Mouse (Mus musculus) kidney, postnatal 14 days (tissue): ENCODE measurements around the gene Olfr1271.
"Not testable (repeated sequence)": the region's sequence is repeated elsewhere in the genome, so short reads cannot be mapped to it uniquely, and the experiment has no call there.

ENCODE experiments used
- DNase-seq: peaks from one replicate; pipeline ENCODE4 v3.0.0; 2022; ENCODE audit warnings: mixed read lengths

Gene Olfr1271

DNA sequence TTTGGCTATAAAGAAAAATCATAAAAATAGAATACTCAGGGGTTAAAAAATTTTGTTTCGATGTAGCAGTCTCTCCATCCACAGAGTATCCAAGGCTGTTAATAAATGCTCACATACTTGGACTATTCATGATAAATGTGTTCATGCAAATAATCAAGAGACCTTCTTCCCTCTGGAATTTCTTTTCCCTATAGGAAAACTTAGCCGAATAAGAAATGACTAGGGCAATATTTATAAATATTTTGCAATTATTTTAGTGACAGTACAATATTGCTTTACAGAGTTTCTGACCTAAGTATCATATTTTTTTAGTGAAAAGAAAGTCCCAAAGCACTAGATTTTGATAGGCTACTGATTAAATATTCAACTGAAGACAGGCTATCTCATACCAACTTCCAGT lies at the start of gene Olfr1271:
Olfr1271 (minus strand) TSS at position 101 of the 400 bp plus-strand sequence.
- no peak for DNase-seq

DNA sequence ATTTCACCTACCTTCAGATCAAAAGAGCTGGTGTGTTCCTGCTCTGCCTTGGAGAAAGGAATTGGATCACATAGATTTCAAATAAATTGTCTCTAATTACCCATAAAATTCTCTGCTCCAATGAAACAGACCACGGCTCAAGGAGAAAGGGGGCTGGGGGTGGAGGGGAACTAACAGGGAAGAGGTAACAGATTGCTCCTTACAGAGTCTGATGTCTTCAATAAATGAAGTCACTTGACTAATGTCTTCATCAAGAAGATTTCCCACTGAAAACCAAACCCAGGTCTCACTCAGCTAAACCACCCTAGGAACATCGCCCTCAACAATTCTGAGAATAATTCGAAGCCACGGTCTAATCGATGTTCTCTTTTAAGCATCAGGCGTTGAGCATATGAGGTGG lies 21.9 kb upstream of the Olfr1271 start, which contains the start of gene Olfr1272:
Olfr1272 (minus strand) TSS at position 101 of the 400 bp plus-strand sequence.
- no peak for DNase-seq

DNA sequence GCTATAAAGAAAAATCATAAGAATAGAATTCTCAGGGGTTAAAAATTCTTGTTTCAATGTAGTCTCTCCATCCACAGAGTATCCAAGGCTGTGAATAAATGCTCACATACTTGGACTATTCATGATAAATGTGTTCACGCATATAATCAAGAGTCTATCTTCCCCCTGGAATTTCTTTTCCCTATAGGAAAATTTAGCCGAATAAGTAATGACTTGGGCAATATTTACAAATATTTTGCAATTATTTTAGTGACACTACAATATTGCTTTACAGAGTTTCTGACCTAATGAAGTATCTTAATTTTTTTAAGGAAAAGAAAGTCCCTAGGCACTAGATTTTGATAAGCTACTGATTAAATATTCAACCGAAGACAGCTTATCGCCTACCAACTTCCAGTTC lies 13.3 kb downstream of the Olfr1271 start, which contains the start of gene Olfr142:
Olfr142 (minus strand) TSS at position 101 of the 400 bp plus-strand sequence.
- no peak for DNase-seq

- not testable (repeated sequence) for DNase-seq
These were observed 46.4 kb downstream of the Olfr1271 start, which contains the start of gene Olfr1506 for GRCm38 (mm10) chr2:90224393-90224792. Olfr1506 (minus strand) TSS chr2:90224493.
